Mouse (Mus musculus): ENCODE data around the gene Pbrm1. TPM values are rescaled to one million over a fixed set of nuclear protein-coding genes. Genes with fewer than 3 reads are reported as not detected.

Gene Pbrm1
- polyA plus RNA-seq, 1 experiment from 2014 or later, result 84.6 TPM

GRCm38 (mm10) chr14:31089918-31090317 is 71.0 kb downstream of the Pbrm1 start:
- Histone ChIP-seq H3K4me1 (ENCODE audit: control insufficient read depth, insufficient read depth, low read length) (no peaks in the 10 kb centered on the region), H3K9me3 (ENCODE audit: control insufficient read depth, low read length) (no peaks in the 10 kb centered on the region), H3K27me3 (replicated peaks; ENCODE audit: control insufficient read depth, insufficient read depth, low read length) (no peaks in the 10 kb centered on the region), H3K4me2 (ENCODE audit: low read depth, low read length) (no peak overlapping the region), H3K4me3 (ENCODE audit: low read depth, low read length) (no peak overlapping the region), H3K27ac (replicated peaks; ENCODE audit: low read depth, low read length) (no peak overlapping the region), H3K36me3 (ENCODE audit: control insufficient read depth, insufficient read depth, low read length) (peaks cover 86% of the 10 kb centered on the region), H3K9ac (ENCODE audit: low read depth, low read length) (no peak overlapping the region)
- no peak for DNase-seq (ENCODE audit: low spot score)
- 92% methylated on average over 1 of the region's 1 CpGs for WGBS
- ATAC-seq (ENCODE audit: low read depth), result no peak

DNA sequence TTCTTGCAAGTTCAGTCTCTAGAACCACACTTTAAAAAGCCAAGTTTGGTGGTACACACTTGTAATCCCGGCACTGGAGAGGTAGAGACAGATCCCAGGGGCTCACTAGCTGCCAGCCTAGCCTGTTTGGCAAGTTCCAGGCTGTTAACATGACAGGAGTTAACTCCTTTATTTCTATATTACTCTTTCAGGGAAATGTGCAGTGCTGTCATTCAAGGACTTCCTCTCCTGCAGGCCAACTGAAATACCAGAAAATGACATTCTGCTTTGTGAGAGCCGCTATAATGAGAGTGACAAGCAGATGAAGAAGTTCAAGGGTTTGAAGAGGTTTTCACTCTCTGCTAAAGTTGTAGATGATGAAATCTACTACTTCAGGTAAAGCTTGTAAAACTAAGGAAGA is 86.2 kb downstream of the Pbrm1 start:
- no peak for ATAC-seq (ENCODE audit: low read depth)
- peak; percentile 52 for DNase-seq (ENCODE audit: low spot score)
- Histone ChIP-seq H3K27ac (replicated peaks; ENCODE audit: low read depth, low read length) (no peak overlapping the region), H3K27me3 (replicated peaks; ENCODE audit: control insufficient read depth, insufficient read depth, low read length) (no peaks in the 10 kb centered on the region), H3K4me2 (ENCODE audit: low read depth, low read length) (no peak overlapping the region), H3K9ac (ENCODE audit: low read depth, low read length) (no peak overlapping the region), H3K36me3 (ENCODE audit: control insufficient read depth, insufficient read depth, low read length) (peaks cover 82% of the 10 kb centered on the region), H3K4me1 (ENCODE audit: control insufficient read depth, insufficient read depth, low read length) (no peaks in the 10 kb centered on the region), H3K4me3 (ENCODE audit: low read depth, low read length) (no peak overlapping the region), H3K9me3 (ENCODE audit: control insufficient read depth, low read length) (no peaks in the 10 kb centered on the region)
- WGBS, result 83% methylated on average over 2 of the region's 2 CpGs

GRCm38 (mm10) chr14:31110613-31111012 is 91.7 kb downstream of the Pbrm1 start:
- no peak overlapping the region for H3K4me2 ChIP-seq (ENCODE audit: low read depth, low read length)

DNA sequence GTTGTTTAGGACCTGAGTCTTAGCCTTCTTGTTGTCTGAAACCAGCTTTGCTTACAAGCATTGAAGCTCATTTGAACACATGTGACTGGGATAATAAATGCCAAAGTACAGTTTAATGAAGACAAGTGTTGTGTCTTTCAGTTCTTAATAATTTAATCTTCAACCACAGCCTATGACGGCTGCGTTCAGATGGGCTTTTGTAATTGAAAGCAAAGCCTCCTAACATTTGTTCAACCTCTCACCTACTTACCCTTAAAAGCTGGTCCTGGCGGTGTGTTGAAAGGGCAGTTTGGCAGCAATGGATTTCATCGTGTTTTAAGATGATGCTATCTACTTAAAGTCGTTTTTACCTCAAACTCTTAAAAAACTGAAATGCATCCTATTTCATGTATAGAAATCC is 93.2 kb downstream of the Pbrm1 start:
- H3K36me3 ChIP-seq (ENCODE audit: control insufficient read depth, insufficient read depth, low read length), result peaks cover 85% of the 10 kb centered on the region
- H3K27ac ChIP-seq (replicated peaks; ENCODE audit: low read depth, low read length), result no peak overlapping the region
- ATAC-seq (ENCODE audit: low read depth), result no peak
- H3K4me1 ChIP-seq (ENCODE audit: control insufficient read depth, insufficient read depth, low read length), result no peaks in the 10 kb centered on the region
- no peaks in the 10 kb centered on the region for H3K27me3 ChIP-seq (replicated peaks; ENCODE audit: control insufficient read depth, insufficient read depth, low read length)
- no peak for DNase-seq (ENCODE audit: low spot score)
- 85% methylated on average over 5 of the region's 5 CpGs for WGBS
- H3K9ac ChIP-seq (ENCODE audit: low read depth, low read length), result no peak overlapping the region
- H3K4me2 ChIP-seq (ENCODE audit: low read depth, low read length), result no peak overlapping the region
- no peaks in the 10 kb centered on the region for H3K9me3 ChIP-seq (ENCODE audit: control insufficient read depth, low read length)
- H3K4me3 ChIP-seq (ENCODE audit: low read depth, low read length), result no peak overlapping the region

More at GRCm38 (mm10) chr14:31110613-31111012, 91.7 kb downstream of the Pbrm1 start:
- H3K4me3 ChIP-seq (ENCODE audit: low read depth, low read length), result no peak overlapping the region
- ATAC-seq (ENCODE audit: low read depth) (no peak), DNase-seq (ENCODE audit: low spot score) (no peak)
- no peaks in the 10 kb centered on the region for H3K9me3 ChIP-seq (ENCODE audit: control insufficient read depth, low read length)
- H3K9ac ChIP-seq (ENCODE audit: low read depth, low read length), result no peak overlapping the region
- no peaks in the 10 kb centered on the region for H3K27me3 ChIP-seq (replicated peaks; ENCODE audit: control insufficient read depth, insufficient read depth, low read length)
- peaks cover 85% of the 10 kb centered on the region for H3K36me3 ChIP-seq (ENCODE audit: control insufficient read depth, insufficient read depth, low read length)
- 89% methylated on average over 3 of the region's 3 CpGs for WGBS
- no peaks in the 10 kb centered on the region for H3K4me1 ChIP-seq (ENCODE audit: control insufficient read depth, insufficient read depth, low read length)
- no peak overlapping the region for H3K27ac ChIP-seq (replicated peaks; ENCODE audit: low read depth, low read length)

GRCm38 (mm10) chr14:31114011-31114410 is 95.1 kb downstream of the Pbrm1 start:
- 81% methylated on average over 3 of the region's 3 CpGs for WGBS
- Histone ChIP-seq H3K4me3 (ENCODE audit: low read depth, low read length) (no peak overlapping the region), H3K9me3 (ENCODE audit: control insufficient read depth, low read length) (no peaks in the 10 kb centered on the region), H3K4me1 (ENCODE audit: control insufficient read depth, insufficient read depth, low read length) (no peaks in the 10 kb centered on the region), H3K36me3 (ENCODE audit: control insufficient read depth, insufficient read depth, low read length) (peaks cover 84% of the 10 kb centered on the region), H3K4me2 (ENCODE audit: low read depth, low read length) (no peak overlapping the region), H3K9ac (ENCODE audit: low read depth, low read length) (no peak overlapping the region), H3K27ac (replicated peaks; ENCODE audit: low read depth, low read length) (no peak overlapping the region), H3K27me3 (replicated peaks; ENCODE audit: control insufficient read depth, insufficient read depth, low read length) (no peaks in the 10 kb centered on the region)
- DNase-seq (ENCODE audit: low spot score), result no peak
- no peak for ATAC-seq (ENCODE audit: low read depth)

DNA sequence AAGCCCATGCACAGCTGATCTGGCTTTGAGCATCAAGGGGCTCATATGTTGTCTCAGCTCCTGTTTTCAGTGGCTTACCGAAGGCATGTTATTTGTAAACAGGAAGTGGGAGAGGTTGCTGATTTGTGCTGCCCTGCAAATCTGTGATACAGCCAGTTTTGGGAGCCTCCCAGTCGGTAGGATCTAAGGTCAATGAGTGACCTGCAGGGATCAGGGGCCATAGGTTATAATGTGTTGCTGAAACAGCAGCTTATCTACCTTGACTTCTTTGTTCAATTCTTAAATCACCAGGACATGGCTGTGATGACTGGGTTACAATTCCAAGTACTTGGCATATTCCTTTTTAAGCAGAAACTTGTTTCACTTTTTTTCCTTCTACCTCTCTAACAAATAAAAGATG is 96.6 kb downstream of the Pbrm1 start:
- ATAC-seq (ENCODE audit: low read depth), result no peak
- no peak overlapping the region for H3K27ac ChIP-seq (replicated peaks; ENCODE audit: low read depth, low read length)
- H3K36me3 ChIP-seq (ENCODE audit: control insufficient read depth, insufficient read depth, low read length), result peaks cover 80% of the 10 kb centered on the region
- no peaks in the 10 kb centered on the region for H3K27me3 ChIP-seq (replicated peaks; ENCODE audit: control insufficient read depth, insufficient read depth, low read length)
- no peak overlapping the region for H3K4me2 ChIP-seq (ENCODE audit: low read depth, low read length)
- 67% methylated on average over 2 of the region's 2 CpGs for WGBS
- no peak for DNase-seq (ENCODE audit: low spot score)
- no peaks in the 10 kb centered on the region for H3K4me1 ChIP-seq (ENCODE audit: control insufficient read depth, insufficient read depth, low read length)
- no peak overlapping the region for H3K4me3 ChIP-seq (ENCODE audit: low read depth, low read length)
- no peak overlapping the region for H3K9ac ChIP-seq (ENCODE audit: low read depth, low read length)
- no peaks in the 10 kb centered on the region for H3K9me3 ChIP-seq (ENCODE audit: control insufficient read depth, low read length)

GRCm38 (mm10) chr14:31125106-31126075 is 106.5 kb downstream of the Pbrm1 start:
- peak; percentile 75 for DNase-seq (ENCODE audit: low spot score)
- peak overlapping the region; percentile 25 for H3K4me2 ChIP-seq (ENCODE audit: low read depth, low read length)
- peak overlapping the region; percentile 75 for H3K27ac ChIP-seq (replicated peaks; ENCODE audit: low read depth, low read length)
- 0 out of 2 replicates have a peak overlapping the region, but pooled peaks have one; percentile 20 for H3K9ac ChIP-seq (ENCODE audit: low read depth, low read length)
- H3K36me3 ChIP-seq (ENCODE audit: control insufficient read depth, insufficient read depth, low read length), result peaks cover 33% of the 10 kb centered on the region
- H3K4me3 ChIP-seq (ENCODE audit: low read depth, low read length), result no peak overlapping the region
- 39% methylated on average over 9 of the region's 9 CpGs for WGBS
- no peak for ATAC-seq (ENCODE audit: low read depth)
- H3K4me1 ChIP-seq (ENCODE audit: control insufficient read depth, insufficient read depth, low read length), result peaks cover 37% of the 10 kb centered on the region
- no peaks in the 10 kb centered on the region for H3K27me3 ChIP-seq (replicated peaks; ENCODE audit: control insufficient read depth, insufficient read depth, low read length)
- no peaks in the 10 kb centered on the region for H3K9me3 ChIP-seq (ENCODE audit: control insufficient read depth, low read length)

DNA sequence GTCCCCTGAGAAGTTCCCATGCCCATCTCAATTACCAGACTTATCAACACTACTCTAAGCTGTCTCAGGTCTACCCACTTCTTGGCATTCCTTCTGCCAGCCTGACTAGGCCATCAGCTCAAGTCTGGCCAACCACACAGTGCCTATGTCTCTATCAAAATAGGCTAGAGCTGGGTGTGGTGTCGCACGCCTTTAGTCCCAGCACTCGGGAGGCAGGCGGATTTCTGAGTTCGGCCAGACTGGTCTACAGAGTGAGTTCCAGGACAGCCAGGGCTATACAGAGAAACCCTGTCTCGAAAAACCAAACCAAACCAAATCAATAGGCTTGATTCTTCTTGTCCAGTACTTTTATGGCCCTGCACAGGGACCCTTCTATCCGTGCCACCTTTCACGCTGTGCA is 107.9 kb downstream of the Pbrm1 start:
- ATAC-seq (ENCODE audit: low read depth), result no peak
- Histone ChIP-seq H3K36me3 (ENCODE audit: control insufficient read depth, insufficient read depth, low read length) (peaks cover 28% of the 10 kb centered on the region), H3K27ac (replicated peaks; ENCODE audit: low read depth, low read length) (no peak overlapping the region), H3K9ac (ENCODE audit: low read depth, low read length) (no peak overlapping the region), H3K27me3 (replicated peaks; ENCODE audit: control insufficient read depth, insufficient read depth, low read length) (no peaks in the 10 kb centered on the region), H3K9me3 (ENCODE audit: control insufficient read depth, low read length) (no peaks in the 10 kb centered on the region), H3K4me2 (ENCODE audit: low read depth, low read length) (no peak overlapping the region), H3K4me3 (ENCODE audit: low read depth, low read length) (no peak overlapping the region), H3K4me1 (ENCODE audit: control insufficient read depth, insufficient read depth, low read length) (peaks cover 39% of the 10 kb centered on the region)
- DNase-seq (ENCODE audit: low spot score), result no peak
- 93% methylated on average over 8 of the region's 8 CpGs for WGBS

Data from embryonic facial prominence, embryonic 14.5 days (tissue).